Mouse (Mus musculus): ENCODE results near the gene Serpine3. TPM values are rescaled to one million over a fixed set of nuclear protein-coding genes. Genes with fewer than 3 reads are reported as not detected.

Serpine3 gene
- polyA plus RNA-seq, 1 experiment from 2014 or later = not detected

DNA sequence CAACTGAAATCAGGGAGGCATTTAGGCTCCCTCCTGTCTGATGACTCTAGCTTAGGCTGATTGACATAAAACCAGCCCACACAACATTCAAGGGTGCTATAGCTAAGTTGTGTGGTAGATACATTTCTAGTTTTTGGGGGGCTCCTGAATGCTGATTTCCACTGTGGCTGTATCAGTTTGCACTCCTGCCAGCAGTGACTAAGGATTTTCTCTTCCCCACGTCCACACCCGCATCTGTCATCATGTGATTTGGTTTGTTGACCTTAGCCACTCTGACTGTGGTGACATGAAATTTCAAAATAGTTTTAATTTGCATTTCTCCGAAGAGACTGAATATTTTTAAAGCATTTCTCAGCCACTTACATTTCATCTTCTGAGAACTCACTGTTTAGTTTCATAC, 6.0 kb upstream of the Serpine3 start:
- H3K4me1 ChIP-seq = no peaks in the 10 kb centered on the region
- H3K9ac ChIP-seq = no peak overlapping the region
- no peaks in the 10 kb centered on the region for H3K27me3 ChIP-seq
- 90% methylated on average over 3 of the region's 3 CpGs for WGBS
- H3K36me3 ChIP-seq (replicated peaks) = no peaks in the 10 kb centered on the region
- H3K9me3 ChIP-seq = no peaks in the 10 kb centered on the region
- no peak overlapping the region for H3K4me3 ChIP-seq (replicated peaks)
- no peak for ATAC-seq (ENCODE audit: low FRiP score)
- H3K27ac ChIP-seq = no peak overlapping the region
- H3K4me2 ChIP-seq = no peak overlapping the region

DNA sequence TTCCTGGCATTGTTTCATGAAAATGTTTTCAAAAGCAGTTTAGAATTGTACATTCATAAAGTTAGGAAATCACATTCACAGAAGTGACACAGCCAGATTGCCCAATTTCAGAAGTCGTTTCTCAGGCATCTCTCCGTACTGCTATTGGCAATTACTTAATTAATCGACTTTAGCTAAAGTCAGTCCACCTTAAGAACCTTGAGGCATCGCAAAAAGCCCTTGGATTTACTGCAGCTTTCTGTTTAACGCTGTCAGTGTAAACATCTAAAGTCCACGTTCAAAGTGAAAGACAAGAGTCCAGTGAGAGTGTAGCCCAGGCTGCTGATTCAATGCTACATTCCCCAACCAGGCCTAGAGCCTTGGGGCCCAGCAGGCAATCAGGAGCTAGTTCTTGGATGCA, 1.1 kb upstream of the Serpine3 start:
- ATAC-seq (ENCODE audit: low FRiP score) = no peak
- Histone ChIP-seq H3K4me1 (no peaks in the 10 kb centered on the region), H3K9ac (no peak overlapping the region), H3K4me2 (no peak overlapping the region), H3K27ac (no peak overlapping the region), H3K9me3 (no peaks in the 10 kb centered on the region), H3K36me3 (replicated peaks) (no peaks in the 10 kb centered on the region), H3K4me3 (replicated peaks) (no peak overlapping the region), H3K27me3 (no peaks in the 10 kb centered on the region)
- 90% methylated on average over 6 of the region's 6 CpGs for WGBS

GRCm38 (mm10) chr14:62664976-62665673, 1.7 kb downstream of the Serpine3 start:
- Histone ChIP-seq H3K36me3 (replicated peaks) (no peaks in the 10 kb centered on the region), H3K9ac (no peak overlapping the region), H3K4me1 (no peaks in the 10 kb centered on the region), H3K27ac (no peak overlapping the region), H3K9me3 (no peaks in the 10 kb centered on the region), H3K27me3 (no peaks in the 10 kb centered on the region), H3K4me2 (no peak overlapping the region), H3K4me3 (replicated peaks) (no peak overlapping the region)
- no peak for ATAC-seq (ENCODE audit: low FRiP score)
- 48% methylated on average over 9 of the region's 9 CpGs for WGBS

GRCm38 (mm10) chr14:62673646-62674045, 10.2 kb downstream of the Serpine3 start:
- Histone ChIP-seq H3K9ac (no peak overlapping the region), H3K27me3 (no peaks in the 10 kb centered on the region), H3K36me3 (replicated peaks) (no peaks in the 10 kb centered on the region), H3K9me3 (no peaks in the 10 kb centered on the region), H3K4me3 (replicated peaks) (no peak overlapping the region), H3K4me2 (no peak overlapping the region), H3K4me1 (no peaks in the 10 kb centered on the region), H3K27ac (no peak overlapping the region)
- no peak for ATAC-seq (ENCODE audit: low FRiP score)
- WGBS = 90% methylated on average over 3 of the region's 3 CpGs

DNA sequence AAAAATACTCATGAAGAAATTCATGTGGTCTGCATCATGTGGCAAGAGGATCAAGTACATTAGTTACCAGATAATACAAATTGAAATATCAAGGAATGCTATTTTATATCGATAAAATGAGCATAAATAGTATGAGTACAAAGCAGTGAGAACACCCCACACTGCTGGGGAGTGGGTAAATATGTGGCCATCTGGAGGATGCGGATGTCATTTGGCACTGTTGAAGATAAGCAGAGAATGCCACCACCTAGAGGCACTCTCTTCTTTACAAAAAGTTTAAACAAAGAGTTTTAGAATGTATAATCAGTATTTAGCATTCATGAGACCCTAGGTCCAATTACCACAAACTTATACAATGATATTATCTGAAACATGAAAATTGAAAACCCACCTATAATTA, 54.7 kb downstream of the Serpine3 start:
- Histone ChIP-seq H3K4me3 (replicated peaks) (no peak overlapping the region), H3K9ac (no peak overlapping the region), H3K36me3 (replicated peaks) (peaks cover 19% of the 10 kb centered on the region), H3K27ac (no peak overlapping the region), H3K9me3 (no peaks in the 10 kb centered on the region), H3K27me3 (no peaks in the 10 kb centered on the region), H3K4me1 (no peaks in the 10 kb centered on the region), H3K4me2 (no peak overlapping the region)
- WGBS = 91% methylated on average over 2 of the region's 2 CpGs
- no peak for ATAC-seq (ENCODE audit: low FRiP score)

- Histone ChIP-seq H3K27me3 (no peaks in the 10 kb centered on the region), H3K27ac (no peak overlapping the region), H3K4me1 (no peaks in the 10 kb centered on the region), H3K9me3 (no peaks in the 10 kb centered on the region), H3K4me3 (replicated peaks) (no peak overlapping the region), H3K36me3 (replicated peaks) (no peaks in the 10 kb centered on the region), H3K4me2 (no peak overlapping the region), H3K9ac (no peak overlapping the region)
- 97% methylated on average over 1 of the region's 1 CpGs for WGBS
- no peak for ATAC-seq (ENCODE audit: low FRiP score)
These were observed 58.2 kb downstream of the Serpine3 start for GRCm38 (mm10) chr14:62721625-62722024.

- Histone ChIP-seq H3K4me1 (no peaks in the 10 kb centered on the region), H3K4me3 (replicated peaks) (no peak overlapping the region), H3K4me2 (no peak overlapping the region), H3K27ac (no peak overlapping the region), H3K36me3 (replicated peaks) (no peaks in the 10 kb centered on the region), H3K9me3 (no peaks in the 10 kb centered on the region), H3K27me3 (no peaks in the 10 kb centered on the region), H3K9ac (no peak overlapping the region)
- no peak for ATAC-seq (ENCODE audit: low FRiP score)
These were observed 61.1 kb downstream of the Serpine3 start for GRCm38 (mm10) chr14:62724560-62724959.

- no peaks in the 10 kb centered on the region for H3K4me1 ChIP-seq
- H3K27me3 ChIP-seq = no peaks in the 10 kb centered on the region
- no peak overlapping the region for H3K4me3 ChIP-seq (replicated peaks)
- ATAC-seq (ENCODE audit: low FRiP score) = no peak
- no peaks in the 10 kb centered on the region for H3K9me3 ChIP-seq
- 93% methylated on average over 1 of the region's 1 CpGs for WGBS
- H3K4me2 ChIP-seq = no peak overlapping the region
- H3K27ac ChIP-seq = no peak overlapping the region
- H3K9ac ChIP-seq = no peak overlapping the region
- H3K36me3 ChIP-seq (replicated peaks) = peaks cover 15% of the 10 kb centered on the region; the same call in 1 of the 2 replicates
These were observed 68.4 kb downstream of the Serpine3 start for GRCm38 (mm10) chr14:62731902-62732301.

GRCm38 (mm10) chr14:62733666-62734065, 70.2 kb downstream of the Serpine3 start:
- H3K9me3 ChIP-seq = no peaks in the 10 kb centered on the region
- H3K27ac ChIP-seq = no peak overlapping the region
- no peaks in the 10 kb centered on the region for H3K4me1 ChIP-seq
- WGBS = 87% methylated on average over 2 of the region's 2 CpGs
- no peak for ATAC-seq (ENCODE audit: low FRiP score)
- no peak overlapping the region for H3K9ac ChIP-seq
- peaks cover 19% of the 10 kb centered on the region; the same call in 1 of the 2 replicates for H3K36me3 ChIP-seq (replicated peaks)
- H3K4me3 ChIP-seq (replicated peaks) = no peak overlapping the region
- no peak overlapping the region for H3K4me2 ChIP-seq
- H3K27me3 ChIP-seq = no peaks in the 10 kb centered on the region

- Histone ChIP-seq H3K36me3 (replicated peaks) (peaks cover 21% of the 10 kb centered on the region; the same call in 1 of the 2 replicates), H3K9me3 (no peaks in the 10 kb centered on the region), H3K27ac (no peak overlapping the region), H3K4me2 (no peak overlapping the region), H3K4me3 (replicated peaks) (no peak overlapping the region), H3K4me1 (no peaks in the 10 kb centered on the region), H3K27me3 (no peaks in the 10 kb centered on the region), H3K9ac (no peak overlapping the region)
- no peak for ATAC-seq (ENCODE audit: low FRiP score)
- WGBS = 95% methylated on average over 1 of the region's 1 CpGs
These were observed 72.2 kb downstream of the Serpine3 start for GRCm38 (mm10) chr14:62735646-62736045.

Other genes starting within 250 kb of the Serpine3 start
- 2.2 and 2.8 TPM in 2 replicates for gene Gucy1b2, start 207.4 kb upstream of the Serpine3 start, polyA plus RNA-seq (2016; fragmentation: Nextera tagmentation; extraction: Ambion mirVana)
- gene Fam124a, start 107.9 kb upstream of the Serpine3 start, polyA plus RNA-seq (2016; fragmentation: Nextera tagmentation; extraction: Ambion mirVana) = 13.5 and 18.2 TPM in 2 replicates
- gene Gm4131, start 96.7 kb upstream of the Serpine3 start, polyA plus RNA-seq (2016; fragmentation: Nextera tagmentation; extraction: Ambion mirVana) = 0.41 TPM in 1 of 2 replicates, not detected in the other
- gene Ints6, start 97.5 kb downstream of the Serpine3 start, polyA plus RNA-seq (2016; fragmentation: Nextera tagmentation; extraction: Ambion mirVana) = 34.3 and 35.2 TPM in 2 replicates
- gene Wdfy2, start 174.0 kb downstream of the Serpine3 start, polyA plus RNA-seq (2016; fragmentation: Nextera tagmentation; extraction: Ambion mirVana) = 15.1 and 15.3 TPM in 2 replicates